Mouse (Mus musculus) intestine, embryonic 14.5 days (tissue): ENCODE measurements around the gene Npcd. TPM values are rescaled to one million over a fixed set of nuclear protein-coding genes. Genes with fewer than 3 reads are reported as not detected.
A peak's percentile ranks its signal among the peaks of the same experiment; 100 is the strongest.

ENCODE experiments used
- ATAC-seq: fragments of 200-750 bp; cut with Nextera tagmentation; replicated peaks from 2 replicates; pipeline ENCODE4 v1.8.0; 2017; ENCODE audit warnings: low read depth, moderate number of reproducible peaks, moderate TSS enrichment, moderate library complexity; ENCODE audit not compliant: low FRiP score, low TSS enrichment
- DNase-seq: peaks from one replicate; pipeline ENCODE4 v3.0.0-alpha.2; 2018; ENCODE audit warnings: low spot score
- H3K27ac ChIP-seq: fragments of 300-500 bp; sonication (generic); 2 replicates; pipeline ENCODE4 v1.5.1; 2014; ENCODE audit warnings: low read depth, mild to moderate bottlenecking, control low read depth
- H3K27me3 ChIP-seq: fragments of 300-500 bp; sonication (generic); replicated peaks from 2 replicates; pipeline ENCODE4 v1.6.1; 2014; ENCODE audit warnings: low read length, control low read depth; ENCODE audit not compliant: control insufficient read depth, insufficient read depth
- H3K36me3 ChIP-seq: fragments of 300-500 bp; sonication (generic); 2 replicates; pipeline ENCODE4 v1.6.1; 2014; ENCODE audit warnings: low read length, control low read depth; ENCODE audit not compliant: control insufficient read depth, insufficient read depth
- H3K4me1 ChIP-seq: fragments of 300-500 bp; sonication (generic); replicated peaks from 2 replicates; pipeline ENCODE4 v1.6.1; 2014; ENCODE audit warnings: low read length, control low read depth, mixed read lengths; ENCODE audit not compliant: control insufficient read depth, insufficient read depth
- H3K4me2 ChIP-seq: fragments of 300-500 bp; sonication (generic); 2 replicates; pipeline ENCODE4 v1.6.1; 2014; ENCODE audit warnings: low read length
- H3K4me3 ChIP-seq: fragments of 300-500 bp; sonication (generic); 2 replicates; pipeline ENCODE4 v1.5.1; 2014; ENCODE audit warnings: low read depth, low read length, control low read depth, mixed read lengths
- H3K9ac ChIP-seq: fragments of 300-500 bp; sonication (generic); 2 replicates; pipeline ENCODE4 v1.6.1; 2014; ENCODE audit warnings: mild to moderate bottlenecking, low read length
- H3K9me3 ChIP-seq: fragments of 300-500 bp; sonication (generic); 2 replicates; pipeline ENCODE4 v1.6.1; 2016; ENCODE audit warnings: low read length, control low read depth; ENCODE audit not compliant: control insufficient read depth
- WGBS: fragments of 180-500 bp; shearing (Covaris S2); extraction: QIAGEN DNeasy Blood & Tissue Kit; methylation state at CpG from one replicate; pipeline ENCODE4 v1.1.7; 2014; 5-methylcytosine and 5-hydroxymethylcytosine counted together
- polyA plus RNA-seq: library from polyadenylated mRNA; unstranded; fragments of >200 nt; fragmentation: Nextera tagmentation; extraction: Ambion mirVana; gene quantifications from 2 replicates; pipeline ENCODE4 v1.2.1, GENCODE M21; 2014

Npcd gene
- polyA plus RNA-seq, 1 experiment from 2014 or later = not detected

DNA sequence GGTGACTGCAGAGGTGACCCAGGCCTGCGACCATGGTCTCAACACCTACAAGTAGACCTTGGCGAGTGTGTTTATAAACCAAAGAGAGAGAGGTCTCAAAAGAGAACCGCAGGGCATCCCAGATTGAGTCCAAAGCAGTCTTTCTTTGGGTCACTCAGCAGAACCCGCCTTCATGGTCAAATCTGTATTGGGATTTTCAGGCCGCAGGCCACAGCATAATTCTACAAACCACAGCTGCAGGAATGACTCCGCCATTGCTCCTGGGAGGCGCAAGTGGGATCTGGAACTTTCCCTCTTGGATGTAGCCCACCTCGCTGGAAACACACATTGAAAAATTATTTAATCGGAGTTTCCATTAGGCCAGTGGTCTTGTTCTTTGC is 834 bp upstream of the Npcd start:
- Histone ChIP-seq H3K27ac (peak overlapping the region; percentile 81), H3K9ac (no peak overlapping the region; the same call in 1 of the 2 replicates), H3K4me1 (peaks cover 18% of the 10 kb centered on the region)

DNA sequence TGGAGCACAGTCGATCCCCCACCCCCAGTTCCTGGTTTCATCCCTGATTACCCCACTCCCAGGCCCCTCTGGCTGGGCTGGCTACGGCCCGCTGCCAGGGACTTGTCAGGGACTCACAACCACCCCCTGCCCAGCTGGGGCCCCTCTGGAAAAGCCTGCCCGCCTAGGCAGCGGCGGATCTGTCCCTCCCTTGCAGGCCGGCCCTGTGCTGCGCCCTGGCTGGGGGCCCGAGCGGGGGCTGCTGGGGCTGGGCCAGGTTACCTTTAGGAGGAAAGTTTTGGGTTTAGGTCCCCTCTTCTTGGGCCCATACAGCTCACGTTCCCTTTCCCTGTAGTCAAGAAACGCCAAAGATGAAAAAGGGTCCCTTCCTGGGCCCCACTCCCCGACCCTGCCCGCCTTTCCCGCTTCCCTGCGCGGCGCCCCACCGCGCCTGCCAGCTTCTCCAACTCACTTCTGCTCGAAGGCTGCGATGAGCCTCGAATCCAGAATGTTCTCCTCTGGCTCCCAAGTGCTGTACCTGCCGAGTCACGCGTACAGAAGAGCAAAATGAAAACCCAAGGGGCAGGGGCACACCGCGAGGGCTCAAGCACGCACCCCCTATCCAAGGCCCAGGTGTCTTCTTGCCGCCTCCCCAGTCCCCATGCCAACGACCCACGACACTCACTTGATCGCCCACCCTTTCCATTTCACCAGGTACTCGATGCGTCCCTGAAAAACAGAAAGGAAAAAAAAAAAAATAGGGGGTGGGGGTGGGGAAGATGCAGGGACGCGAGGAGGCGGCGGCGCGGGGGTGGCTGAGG is 586 bp downstream of the Npcd start:
- H3K4me3 ChIP-seq = peak overlapping the region; percentile 74
- peaks cover 18% of the 10 kb centered on the region for H3K36me3 ChIP-seq
- peaks cover 18% of the 10 kb centered on the region for H3K4me1 ChIP-seq
- H3K4me2 ChIP-seq = peak overlapping the region; percentile 72
- ATAC-seq = peak; percentile 17; the same call in 1 of the 2 replicates
- peak; percentile 77 for DNase-seq
- H3K9me3 ChIP-seq = no peaks in the 10 kb centered on the region
- peak overlapping the region; percentile 81 for H3K9ac ChIP-seq
- H3K27ac ChIP-seq = peak overlapping the region; percentile 83
- WGBS = 1% methylated on average over 39 of the region's 41 CpGs
- no peaks in the 10 kb centered on the region for H3K27me3 ChIP-seq

More for the DNA sequence above, 834 bp upstream of the Npcd start:
- peak overlapping the region; percentile 74; the same call in 1 of the 2 replicates for H3K4me3 ChIP-seq
- no peaks in the 10 kb centered on the region for H3K27me3 ChIP-seq
- H3K9me3 ChIP-seq = no peaks in the 10 kb centered on the region
- no peak for ATAC-seq
- H3K4me2 ChIP-seq = peak overlapping the region; percentile 60
- 56% methylated on average over 9 of the region's 9 CpGs for WGBS
- no peak for DNase-seq
- H3K36me3 ChIP-seq = peaks cover 8% of the 10 kb centered on the region

DNA sequence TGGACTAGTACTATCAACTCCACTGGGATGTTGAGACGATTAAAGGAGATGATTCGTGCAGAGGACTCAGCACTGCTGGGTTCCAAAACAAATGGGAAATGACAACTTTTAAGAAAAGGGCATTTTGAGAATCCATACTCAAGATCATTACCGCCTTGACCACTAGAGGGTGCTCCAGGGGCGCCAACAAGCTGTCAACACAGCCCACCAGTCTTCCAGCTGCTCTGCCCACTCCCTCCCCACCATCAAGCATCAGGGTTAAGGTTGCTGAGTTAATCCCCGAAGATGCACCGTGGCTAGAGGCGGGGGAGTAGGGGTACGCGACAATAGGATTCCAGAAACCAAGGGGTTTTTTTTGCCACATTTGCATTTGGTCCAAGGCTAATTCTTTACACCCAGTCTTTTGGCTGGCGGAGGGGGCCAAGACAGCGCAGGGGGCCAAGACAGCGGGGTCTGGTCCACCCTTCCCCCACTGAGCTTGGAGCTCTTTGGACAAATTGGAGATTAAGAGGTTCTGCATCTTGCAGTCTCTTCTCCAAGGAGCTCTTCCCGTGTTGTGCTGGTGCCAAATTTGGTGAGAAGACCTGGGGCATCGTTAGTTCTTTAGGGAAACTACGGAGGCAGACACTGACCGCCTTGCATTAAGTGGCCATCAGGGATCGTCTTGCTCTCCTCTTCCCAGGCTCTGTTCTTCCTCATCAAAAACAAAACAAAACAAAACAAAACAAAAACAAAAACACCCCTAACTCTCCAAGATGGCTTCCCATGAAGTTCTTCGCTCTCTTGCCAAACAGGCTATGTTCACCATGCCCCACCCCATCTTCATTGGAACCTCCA is 1.8 kb downstream of the Npcd start:
- H3K4me1 ChIP-seq = peaks cover 18% of the 10 kb centered on the region
- peak overlapping the region; percentile 72 for H3K4me2 ChIP-seq
- peak overlapping the region; percentile 81; the same call in 1 of the 2 replicates for H3K9ac ChIP-seq
- H3K36me3 ChIP-seq = peaks cover 30% of the 10 kb centered on the region
- ATAC-seq (no peak), DNase-seq (peak; percentile 91)
- no peak overlapping the region; the same call in 1 of the 2 replicates for H3K27ac ChIP-seq
- no peaks in the 10 kb centered on the region for H3K27me3 ChIP-seq
- no peaks in the 10 kb centered on the region for H3K9me3 ChIP-seq
- peak overlapping the region; percentile 74 for H3K4me3 ChIP-seq
- 35% methylated on average over 18 of the region's 18 CpGs for WGBS

DNA sequence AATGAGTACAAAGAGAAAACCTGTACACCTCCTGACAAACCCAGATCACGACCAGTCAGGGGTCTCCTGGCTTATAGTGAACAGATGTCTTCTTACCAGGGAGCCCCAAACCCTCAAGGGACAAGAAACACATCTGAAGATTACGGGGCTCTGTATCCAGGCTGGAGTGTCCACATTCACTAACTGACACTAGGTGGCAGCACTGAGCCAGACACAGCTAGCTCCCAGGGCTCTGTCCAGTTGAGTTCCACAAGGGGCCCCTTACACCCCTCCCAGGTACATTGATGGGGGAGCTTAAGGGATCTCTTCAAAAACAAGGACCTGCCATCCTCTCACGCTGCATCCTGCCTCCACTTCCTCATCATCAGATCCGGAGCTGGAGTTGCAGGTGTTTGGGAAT is 3.6 kb downstream of the Npcd start:
- peak; percentile 89 for DNase-seq
- H3K9me3 ChIP-seq = no peaks in the 10 kb centered on the region
- no peak overlapping the region for H3K27ac ChIP-seq
- peaks cover 40% of the 10 kb centered on the region for H3K36me3 ChIP-seq
- H3K27me3 ChIP-seq = no peaks in the 10 kb centered on the region
- 14% methylated on average over 4 of the region's 4 CpGs for WGBS
- ATAC-seq = no peak
- no peak overlapping the region for H3K4me3 ChIP-seq
- H3K4me2 ChIP-seq = no peak overlapping the region
- H3K4me1 ChIP-seq = peaks cover 18% of the 10 kb centered on the region
- H3K9ac ChIP-seq = no peak overlapping the region

DNA sequence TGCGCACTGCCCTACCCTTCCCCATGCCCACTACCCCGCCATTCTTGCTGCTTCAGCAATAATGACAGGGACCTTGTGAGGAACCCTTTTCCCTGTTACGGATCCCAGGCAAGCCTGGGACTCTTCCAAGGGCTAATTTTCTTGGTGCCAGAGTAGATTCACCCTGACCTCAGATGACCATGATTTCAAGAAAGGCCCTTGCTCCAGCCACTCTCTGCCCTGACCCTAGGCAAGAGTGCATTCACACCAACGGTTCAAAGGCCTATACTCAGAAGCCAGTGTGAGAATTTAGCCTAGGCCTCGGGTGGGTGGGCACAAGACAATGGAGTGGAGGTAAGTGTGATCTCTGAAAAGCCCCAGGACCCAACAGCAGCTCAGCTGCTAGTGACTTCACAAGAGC is 4.6 kb downstream of the Npcd start:
- Histone ChIP-seq H3K36me3 (peaks cover 44% of the 10 kb centered on the region), H3K4me1 (peaks cover 16% of the 10 kb centered on the region)

GRCm38 (mm10) chr15:79828366-79829035 is 5.5 kb downstream of the Npcd start:
- no peak overlapping the region for H3K27ac ChIP-seq
- ATAC-seq = no peak
- no peaks in the 10 kb centered on the region for H3K27me3 ChIP-seq
- no peak for DNase-seq
- H3K9ac ChIP-seq = no peak overlapping the region
- peaks cover 16% of the 10 kb centered on the region for H3K4me1 ChIP-seq
- no peak overlapping the region for H3K4me3 ChIP-seq
- no peak overlapping the region for H3K4me2 ChIP-seq
- H3K36me3 ChIP-seq = peaks cover 46% of the 10 kb centered on the region
- H3K9me3 ChIP-seq = no peaks in the 10 kb centered on the region
- 63% methylated on average over 46 of the region's 46 CpGs for WGBS

More for the DNA sequence above, 4.6 kb downstream of the Npcd start:
- ATAC-seq (no peak), DNase-seq (no peak)
- H3K27me3 ChIP-seq = no peaks in the 10 kb centered on the region
- H3K9me3 ChIP-seq = no peaks in the 10 kb centered on the region
- no peak overlapping the region for H3K4me2 ChIP-seq
- 80% methylated on average over 5 of the region's 5 CpGs for WGBS
- no peak overlapping the region for H3K9ac ChIP-seq
- H3K27ac ChIP-seq = no peak overlapping the region
- no peak overlapping the region for H3K4me3 ChIP-seq

GRCm38 (mm10) chr15:79827778-79828210 is 6.2 kb downstream of the Npcd start:
- no peak for DNase-seq
- 86% methylated on average over 11 of the region's 11 CpGs for WGBS
- H3K9me3 ChIP-seq = no peaks in the 10 kb centered on the region
- no peak for ATAC-seq
- H3K4me2 ChIP-seq = no peak overlapping the region
- H3K9ac ChIP-seq = no peak overlapping the region
- peaks cover 53% of the 10 kb centered on the region for H3K36me3 ChIP-seq
- H3K27ac ChIP-seq = no peak overlapping the region
- no peak overlapping the region for H3K4me3 ChIP-seq
- peaks cover 16% of the 10 kb centered on the region for H3K4me1 ChIP-seq
- H3K27me3 ChIP-seq = no peaks in the 10 kb centered on the region

DNA sequence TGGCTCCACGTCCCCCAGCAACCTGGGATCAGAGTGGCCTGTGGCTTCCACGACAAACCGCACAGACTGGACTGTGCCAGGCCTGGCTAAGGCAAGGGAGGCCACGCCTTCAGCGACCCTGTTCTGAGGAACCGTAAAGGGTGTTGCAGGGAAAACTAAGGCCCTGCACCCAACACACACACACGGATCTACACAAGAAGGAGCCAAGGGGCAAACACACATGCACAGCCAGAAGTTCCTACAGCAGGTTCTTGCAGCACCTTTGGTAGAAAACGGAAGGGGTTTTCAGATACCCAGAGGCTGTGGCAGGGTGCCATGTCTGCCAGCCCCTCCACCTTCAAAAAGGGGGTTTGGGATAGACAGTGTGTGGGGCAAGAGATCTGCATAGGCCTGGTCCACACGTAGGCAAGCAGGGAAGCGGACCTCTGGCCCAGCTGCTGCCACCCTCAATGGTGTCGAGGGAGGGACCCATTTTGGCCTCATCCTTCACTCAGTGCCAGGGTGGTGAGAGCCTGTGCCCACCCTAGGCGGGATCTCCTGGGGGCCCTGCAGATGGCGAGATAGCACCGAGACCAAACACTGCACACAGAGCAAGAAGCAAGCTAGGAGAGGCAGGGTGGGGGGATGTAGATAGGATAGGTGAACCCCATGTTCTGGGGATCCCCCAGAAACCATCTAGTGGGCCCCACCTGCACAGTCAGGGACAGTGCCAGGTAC is 6.8 kb downstream of the Npcd start:
- Histone ChIP-seq H3K27ac (no peak overlapping the region), H3K4me2 (no peak overlapping the region), H3K27me3 (no peaks in the 10 kb centered on the region), H3K36me3 (peaks cover 53% of the 10 kb centered on the region), H3K4me1 (peaks cover 10% of the 10 kb centered on the region; the same call in 1 of the 2 replicates), H3K9me3 (no peaks in the 10 kb centered on the region), H3K9ac (no peak overlapping the region), H3K4me3 (no peak overlapping the region)
- no peak for DNase-seq
- ATAC-seq = no peak
- 91% methylated on average over 14 of the region's 14 CpGs for WGBS
